Mouse (Mus musculus): ENCODE measurements around the gene Atg16l1.

Atg16l1 gene

DNA sequence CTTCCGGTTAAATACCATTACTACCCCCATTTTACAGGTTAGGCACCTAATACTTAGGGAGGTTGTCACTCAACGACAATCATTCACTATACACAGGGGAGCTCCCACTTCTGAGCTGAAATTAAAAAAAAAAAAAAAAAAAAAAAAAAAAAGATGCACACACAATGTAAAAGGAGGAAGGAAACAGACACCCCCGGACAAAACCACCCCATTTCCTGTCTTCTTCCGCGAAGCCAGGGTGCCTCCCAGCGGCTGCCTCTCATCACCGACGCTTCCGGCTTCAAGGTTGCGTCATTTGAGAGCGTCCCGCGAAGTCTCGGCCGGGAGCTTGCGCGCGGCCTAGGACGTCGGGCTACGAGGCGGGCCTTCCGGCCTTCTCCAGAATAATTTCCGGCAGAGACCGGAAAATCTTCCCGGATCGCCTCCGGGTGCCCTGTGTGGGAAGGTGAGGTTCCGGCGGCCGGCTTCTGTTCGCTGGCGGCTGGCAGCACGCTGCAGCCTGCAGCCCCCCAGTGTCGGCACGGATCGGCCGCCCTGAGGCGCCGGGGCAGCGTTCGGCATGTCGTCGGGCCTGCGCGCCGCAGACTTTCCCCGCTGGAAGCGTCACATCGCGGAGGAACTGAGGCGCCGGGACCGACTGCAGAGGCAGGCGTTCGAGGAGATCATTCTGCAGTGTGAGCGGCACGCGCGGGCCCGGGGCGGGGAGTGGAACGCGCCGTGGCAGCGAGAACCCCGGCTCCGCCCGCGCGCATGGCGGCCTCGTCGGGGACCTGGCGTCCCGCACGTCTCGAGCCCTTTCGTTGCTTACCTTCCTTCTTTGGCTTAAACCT is at the start of gene Atg16l1:
Atg16l1 (plus strand) TSS at position 230 of the 830 bp plus-strand sequence.
- DNase-seq: peak; percentile 94 to 96

GRCm38 (mm10) chr1:87706361-87706760 is 49.3 kb upstream of the Atg16l1 start:
- no peak for DNase-seq

DNA sequence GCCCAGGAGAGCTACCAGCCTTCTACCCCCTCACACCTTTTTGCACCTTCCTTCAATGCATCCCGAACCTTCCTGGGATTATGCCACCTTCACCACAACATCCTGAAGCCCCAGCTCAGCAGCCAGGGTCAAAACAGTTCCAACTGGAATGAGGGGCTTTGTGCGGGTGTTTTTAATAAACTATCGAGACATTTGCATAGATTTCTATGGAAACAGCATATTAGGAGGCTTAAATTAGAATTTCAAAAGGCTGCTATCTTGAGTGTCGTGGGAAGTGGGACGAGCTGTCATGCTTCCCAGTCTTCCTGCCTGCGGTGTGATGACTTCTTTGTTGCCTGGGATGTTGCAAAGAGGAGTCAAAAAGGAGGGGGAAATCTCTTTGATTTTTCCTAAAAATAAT is 46.6 kb upstream of the Atg16l1 start:
- no peak for DNase-seq

DNA sequence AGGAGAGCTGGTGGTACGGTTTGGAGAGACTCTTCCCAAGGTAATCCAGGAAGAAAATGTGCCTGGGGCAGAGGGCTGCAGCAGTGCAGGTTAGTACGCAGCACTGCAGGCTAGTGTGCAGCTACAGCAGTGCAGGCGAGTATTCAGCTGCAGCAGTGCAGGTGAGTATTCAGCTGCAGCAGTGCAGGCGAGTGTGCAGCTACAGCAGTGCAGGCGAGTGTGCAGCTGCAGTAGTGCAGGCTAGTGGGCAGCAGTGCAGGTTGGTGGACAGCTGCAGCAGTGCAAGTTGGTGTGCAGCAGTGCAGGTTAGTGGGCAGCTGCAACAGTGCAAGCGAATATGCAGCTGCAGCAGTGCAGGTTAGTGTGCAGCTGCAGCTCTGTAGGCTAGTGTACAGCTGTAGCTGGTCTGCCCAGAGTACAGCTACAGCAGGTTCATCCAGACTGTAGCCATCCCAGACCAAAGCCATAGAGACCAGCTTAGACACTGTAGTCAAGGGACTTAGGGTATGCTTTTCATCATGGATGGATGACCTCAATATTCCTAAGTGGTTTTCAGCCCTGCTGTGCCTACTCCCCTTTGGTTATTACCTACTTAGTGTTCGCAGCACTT is 45.9 kb upstream of the Atg16l1 start:
- no peak for DNase-seq

DNA sequence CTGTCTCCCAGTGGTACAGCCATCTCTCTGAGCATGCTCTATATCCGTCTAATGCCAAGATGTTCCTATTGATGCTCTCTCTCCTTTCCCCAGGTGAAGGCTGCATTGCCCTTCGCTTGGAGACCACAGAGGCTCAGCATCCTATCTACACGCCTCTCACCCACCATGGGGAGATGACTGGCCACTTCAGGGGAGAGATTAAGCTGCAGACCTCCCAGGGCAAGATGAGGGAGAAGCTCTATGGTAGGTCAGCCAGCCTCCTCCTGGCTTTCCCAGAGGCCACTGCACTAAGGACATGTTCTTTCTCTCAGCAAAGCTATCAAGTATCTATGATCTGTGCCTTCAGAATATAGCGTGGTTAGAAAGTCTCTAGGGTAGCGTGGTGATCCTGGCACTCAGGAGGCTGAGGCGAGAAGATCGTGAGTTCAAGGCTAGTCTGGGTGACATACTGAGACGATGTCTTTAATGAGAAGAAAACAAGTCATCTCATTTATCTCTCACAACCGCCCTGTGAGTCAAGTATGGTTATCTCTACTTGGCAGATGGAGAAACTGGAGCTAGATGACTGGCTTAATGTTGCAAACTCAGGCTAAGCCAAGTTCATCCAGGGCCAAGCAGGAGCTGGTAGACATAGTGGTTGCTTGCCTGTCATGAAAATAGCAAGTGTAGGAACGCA is 43.6 kb upstream of the Atg16l1 start:
- no peak for DNase-seq

DNA sequence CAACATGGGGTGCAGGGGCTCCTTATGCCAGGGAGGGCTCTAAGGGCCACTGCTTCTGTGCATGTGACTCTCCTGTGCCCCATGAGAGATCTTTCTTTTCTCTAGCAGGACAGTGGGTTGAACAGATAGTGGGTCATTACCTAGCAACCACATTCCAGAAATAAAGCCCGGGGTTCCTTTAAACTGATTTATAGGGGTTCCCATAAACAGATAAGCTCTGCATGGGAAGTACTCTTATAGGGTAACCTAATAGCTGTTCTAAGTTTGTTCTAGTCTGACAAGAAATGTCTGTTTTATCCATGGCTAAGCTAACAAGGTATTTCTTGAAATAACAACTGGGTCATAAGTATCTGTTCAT is 43.1 kb upstream of the Atg16l1 start:
- no peak for DNase-seq

GRCm38 (mm10) chr1:87721382-87721781 is 34.3 kb upstream of the Atg16l1 start:
- peak; percentile 66 to 69 for DNase-seq

GRCm38 (mm10) chr1:87722081-87722480 is 33.6 kb upstream of the Atg16l1 start:
- no peak for DNase-seq

DNA sequence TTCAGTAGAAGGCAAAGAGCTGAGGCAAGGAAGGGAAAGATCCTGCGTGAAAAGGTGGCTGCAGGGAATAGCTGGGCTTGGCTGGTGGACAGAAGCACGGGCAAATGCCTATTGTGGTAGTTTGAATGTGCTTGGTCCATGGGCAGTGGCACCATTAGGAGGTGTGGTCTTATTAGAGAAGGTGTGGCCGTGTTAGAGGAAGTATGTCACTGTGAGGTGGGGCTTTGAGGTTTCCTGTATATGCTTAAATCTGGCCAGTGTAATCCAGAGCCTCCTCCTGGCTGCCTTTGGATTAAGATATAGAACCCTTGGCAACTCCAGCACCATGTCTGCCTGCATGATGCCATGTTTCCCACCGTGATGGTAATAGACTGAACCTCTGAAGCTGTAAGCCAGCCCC is 32.3 kb upstream of the Atg16l1 start:
- DNase-seq: no peak

DNA sequence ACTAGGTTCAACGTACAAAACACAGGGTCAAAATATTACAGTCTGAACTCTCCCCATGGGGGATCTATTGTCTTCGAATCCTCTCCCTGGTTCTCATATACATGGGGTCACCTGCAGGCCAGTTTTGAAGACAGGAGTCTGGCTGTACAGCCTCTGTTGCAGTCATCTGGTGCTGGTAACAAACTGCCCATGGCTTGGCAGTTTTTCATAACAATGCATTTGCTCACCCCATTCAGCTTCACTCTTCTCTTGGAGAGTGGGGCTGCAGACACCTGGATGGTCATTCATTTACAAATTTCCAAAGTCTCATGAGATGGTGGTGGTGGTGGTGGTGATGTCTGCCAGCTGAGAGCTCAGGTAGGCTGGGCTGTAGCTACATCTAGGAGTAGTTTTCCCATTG is 26.6 kb upstream of the Atg16l1 start:
- no peak for DNase-seq

- no peak for DNase-seq
Observed at GRCm38 (mm10) chr1:87729850-87730249, 25.8 kb upstream of the Atg16l1 start.

DNA sequence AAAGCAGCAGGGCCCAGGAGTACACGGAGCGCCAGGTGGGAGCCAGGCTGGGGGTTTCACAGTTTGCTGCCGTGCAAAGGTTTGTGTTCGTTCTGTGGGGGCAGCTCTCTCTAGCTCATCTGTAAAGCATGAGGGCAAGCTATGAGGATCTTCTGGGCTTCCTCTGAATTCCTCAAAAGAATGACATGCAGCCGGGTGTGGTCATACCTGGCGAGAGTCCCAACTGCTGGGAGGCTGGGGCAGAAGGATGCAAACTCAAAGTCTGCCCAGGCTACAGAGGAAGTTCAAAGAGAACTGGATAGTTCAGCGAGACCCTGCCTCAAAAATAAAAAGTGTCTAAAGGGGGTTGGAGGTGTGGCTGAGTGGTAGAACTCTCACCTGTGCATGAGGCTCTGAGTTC is 25.4 kb upstream of the Atg16l1 start:
- DNase-seq: no peak

DNA sequence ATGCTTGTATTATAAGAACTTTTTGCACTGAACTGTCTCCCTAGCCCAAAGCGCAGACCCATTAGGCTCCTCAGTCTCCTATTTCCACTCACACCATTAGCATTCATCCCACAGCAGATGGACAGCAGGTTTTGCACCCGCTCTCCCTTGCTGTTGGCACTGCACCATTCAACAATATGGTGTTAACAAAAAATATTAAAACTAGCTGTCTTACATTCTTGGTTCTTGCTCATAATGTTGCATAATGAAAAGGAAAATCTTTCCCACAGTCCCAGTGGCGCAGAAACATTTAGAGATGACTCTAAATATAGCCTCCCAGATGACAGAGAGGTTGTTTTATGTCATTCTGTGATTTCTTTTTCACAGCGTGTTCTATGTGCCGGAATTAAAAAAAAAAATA is 22.5 kb upstream of the Atg16l1 start:
- no peak for DNase-seq

- DNase-seq: no peak
Observed at GRCm38 (mm10) chr1:87734153-87734552, 21.5 kb upstream of the Atg16l1 start.

DNA sequence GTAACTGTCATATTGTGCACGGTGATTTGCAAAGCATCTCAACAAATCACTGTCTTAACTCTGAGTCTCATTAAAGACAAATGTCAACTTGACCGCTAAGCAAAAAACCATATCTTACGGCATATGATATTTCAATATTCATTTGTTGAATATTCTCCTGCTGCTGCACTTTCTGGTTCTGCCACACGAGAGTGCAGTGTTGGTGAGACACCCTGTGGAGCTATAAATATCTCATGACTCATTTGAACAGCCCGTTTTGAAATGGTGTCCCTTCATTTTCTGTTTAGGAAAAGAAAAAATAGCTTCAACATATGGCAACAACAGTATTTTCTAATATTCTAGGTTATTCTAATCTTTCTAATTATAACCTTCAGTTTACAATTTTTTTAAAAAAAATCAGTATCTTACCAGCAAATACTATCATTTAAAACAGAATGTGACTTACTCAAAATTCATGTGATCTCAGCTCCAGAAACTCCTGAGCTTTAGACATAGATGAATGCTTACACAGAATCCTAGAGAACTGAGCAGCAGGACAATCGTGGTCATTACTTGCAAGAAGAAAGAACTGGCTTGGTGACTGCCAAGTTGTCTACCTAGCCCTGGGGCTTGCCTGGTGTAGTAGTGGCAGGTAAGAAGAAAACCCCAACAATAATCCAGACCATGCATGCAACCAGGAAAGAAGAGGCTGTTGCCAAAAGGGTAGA is 14.9 kb upstream of the Atg16l1 start:
- DNase-seq: no peak

GRCm38 (mm10) chr1:87749360-87749973 is 6.2 kb upstream of the Atg16l1 start:
- DNase-seq: no peak

DNA sequence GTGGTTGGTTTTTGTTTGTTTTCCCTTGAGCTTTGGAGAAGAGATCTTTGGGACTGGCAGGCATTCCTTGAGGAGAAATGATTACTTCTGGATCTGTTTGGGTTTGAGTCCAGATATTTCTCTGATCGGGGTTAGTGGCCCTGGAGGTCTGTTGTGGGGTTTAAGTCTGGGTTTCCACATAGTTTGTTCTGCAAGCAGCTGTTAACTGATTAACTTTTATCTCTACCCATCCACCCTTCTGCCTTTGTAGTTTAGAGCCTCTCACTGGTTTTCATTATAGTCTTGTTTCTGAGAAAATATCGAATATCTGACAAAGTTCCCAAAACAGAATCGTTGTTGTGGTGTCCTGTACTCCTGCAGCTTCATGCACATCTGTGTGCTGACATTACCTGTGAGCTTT is 8.2 kb downstream of the Atg16l1 start:
- no peak for DNase-seq

DNA sequence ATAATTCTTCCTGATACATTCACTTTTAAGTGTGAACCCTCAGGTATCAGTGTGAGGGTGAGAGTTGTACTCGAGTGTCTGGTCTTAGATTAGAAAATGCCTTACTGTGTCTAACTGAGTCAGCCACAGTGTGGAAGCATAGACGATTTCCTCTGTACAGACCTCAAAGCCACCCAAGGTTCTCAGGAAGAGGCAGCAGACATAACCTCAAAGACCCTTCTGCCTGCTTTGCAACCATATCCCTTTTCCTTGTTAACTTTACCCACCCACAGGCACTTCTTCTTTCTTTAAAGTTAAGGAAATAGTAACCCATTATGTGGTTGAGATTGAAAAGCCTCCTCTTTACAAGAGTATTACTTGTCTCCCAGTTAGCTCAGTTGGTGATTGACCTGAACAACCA is 10.1 kb downstream of the Atg16l1 start:
- DNase-seq: no peak

GRCm38 (mm10) chr1:87766233-87766632 is 10.6 kb downstream of the Atg16l1 start:
- peak in 1 of 2 experiments; percentile 10 for DNase-seq

DNA sequence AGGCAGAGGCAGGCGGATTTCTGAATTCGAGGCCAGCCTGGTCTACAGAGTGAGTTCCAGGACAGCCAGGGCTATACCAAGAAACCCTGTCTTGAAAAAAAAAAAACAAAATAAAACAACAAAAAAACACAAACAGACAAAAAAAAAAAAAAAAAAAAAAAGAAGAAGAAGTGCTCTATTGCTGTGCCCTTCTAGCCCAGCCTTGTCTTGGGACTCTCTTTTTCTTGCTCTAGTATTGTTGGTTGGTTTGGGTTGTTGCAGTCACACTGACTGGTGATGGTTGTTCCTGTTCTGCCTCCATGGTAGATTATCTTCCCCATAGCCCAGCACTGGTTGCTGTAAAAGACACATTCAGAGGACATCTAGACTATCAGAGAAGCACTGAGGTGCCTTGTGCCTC is 13.6 kb downstream of the Atg16l1 start:
- DNase-seq: no peak

DNA sequence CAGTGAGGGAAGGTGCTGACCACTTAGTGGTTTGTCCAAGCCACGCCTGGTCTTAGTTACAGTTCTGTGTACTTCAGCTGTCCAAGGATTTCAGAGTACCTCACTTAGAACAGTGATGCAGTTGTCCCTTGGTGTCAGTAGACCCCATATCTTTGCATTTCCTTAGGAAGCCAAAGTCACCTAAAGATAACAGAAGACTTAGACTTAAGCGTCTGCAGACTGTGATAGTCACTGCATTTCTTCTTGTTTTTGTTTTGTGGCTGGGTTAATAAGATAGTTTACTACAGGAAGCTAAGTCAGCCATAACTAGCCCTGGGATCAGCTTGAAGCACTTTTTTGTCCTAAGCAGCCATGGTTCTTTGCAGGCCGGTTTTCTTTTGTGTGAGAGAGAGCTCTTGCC is 14.8 kb downstream of the Atg16l1 start:
- DNase-seq: no peak

DNA sequence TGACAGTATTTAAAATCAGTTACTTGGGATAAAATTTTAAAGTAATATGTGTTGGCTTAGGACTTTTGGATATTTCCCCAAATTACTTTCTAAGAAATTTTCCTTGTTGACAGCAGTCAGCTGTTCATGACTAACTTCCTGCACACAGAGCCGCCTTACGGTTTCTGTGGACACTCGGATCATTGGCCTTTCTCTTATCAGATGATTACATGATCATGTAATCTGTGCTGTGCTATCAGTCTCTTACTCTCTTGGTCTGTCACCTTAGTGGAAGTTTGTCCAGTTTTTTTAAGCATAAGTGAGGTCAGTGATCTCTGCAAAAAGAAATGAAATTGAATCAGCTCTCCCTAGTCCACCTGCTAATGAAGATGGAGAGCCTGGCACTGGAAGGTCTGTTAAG is 16.1 kb downstream of the Atg16l1 start:
- DNase-seq: no peak

- DNase-seq: no peak
Observed at GRCm38 (mm10) chr1:87773336-87773735, 17.7 kb downstream of the Atg16l1 start.

All from cerebellum, postnatal 10 days (tissue).